Mouse (Mus musculus) heart, embryonic 13.5 days (tissue): ENCODE results near the gene Lrsam1. TPM values are rescaled to one million over a fixed set of nuclear protein-coding genes. Genes with fewer than 3 reads are reported as not detected.
"Not testable (repeated sequence)": the region's sequence is repeated elsewhere in the genome, so short reads cannot be mapped to it uniquely, and the experiment has no call there.

Source experiments
- ATAC-seq: fragments of 200-750 bp; cut with Nextera tagmentation; 2 replicates; pipeline ENCODE4 v1.8.0; 2017; ENCODE audit warnings: moderate TSS enrichment; ENCODE audit not compliant: insufficient number of reproducible peaks, low FRiP score, low TSS enrichment; ENCODE audit errors: extremely low read depth
- H3K27ac ChIP-seq: fragments of 300-500 bp; sonication (generic); replicated peaks from 2 replicates; pipeline ENCODE4 v1.5.1; 2015; ENCODE audit warnings: moderate library complexity, mild to moderate bottlenecking, inconsistent platforms
- H3K27me3 ChIP-seq: fragments of 300-500 bp; sonication (generic); replicated peaks from 2 replicates; pipeline ENCODE4 v1.6.1; 2015; ENCODE audit warnings: mild to moderate bottlenecking, inconsistent platforms
- H3K36me3 ChIP-seq: fragments of 300-500 bp; sonication (generic); 2 replicates; pipeline ENCODE4 v1.6.1; 2015; ENCODE audit warnings: mild to moderate bottlenecking, inconsistent platforms
- H3K4me1 ChIP-seq: fragments of 300-500 bp; sonication (generic); 2 replicates; pipeline ENCODE4 v1.6.1; 2015; ENCODE audit warnings: inconsistent platforms
- H3K4me2 ChIP-seq: fragments of 300-500 bp; sonication (generic); 2 replicates; pipeline ENCODE4 v1.6.1; 2015; ENCODE audit warnings: inconsistent platforms, mild to moderate bottlenecking, moderate library complexity
- H3K4me3 ChIP-seq: fragments of 300-500 bp; sonication (generic); 2 replicates; pipeline ENCODE4 v1.5.1; 2015; ENCODE audit warnings: moderate library complexity, mild to moderate bottlenecking, inconsistent platforms
- H3K9ac ChIP-seq: fragments of 300-500 bp; sonication (generic); 2 replicates; pipeline ENCODE4 v1.6.1; 2015; ENCODE audit warnings: inconsistent platforms, mild to moderate bottlenecking, moderate library complexity
- H3K9me3 ChIP-seq: fragments of 300-500 bp; sonication (generic); 2 replicates; pipeline ENCODE4 v1.6.1; 2016; ENCODE audit warnings: inconsistent platforms
- WGBS: fragments of 180-500 bp; shearing (Covaris S2); methylation state at CpG from one replicate; pipeline ENCODE4 v1.1.7; 2015; ENCODE audit warnings: mixed read lengths; 5-methylcytosine and 5-hydroxymethylcytosine counted together
- polyA plus RNA-seq: library from polyadenylated mRNA; unstranded; fragments of >200 nt; fragmentation: Nextera tagmentation; extraction: Ambion mirVana; gene quantifications from 2 replicates; pipeline ENCODE4 v1.2.1, GENCODE M21; 2015

The Lrsam1 gene
- 8.1 and 9.6 TPM in 2 replicates for polyA plus RNA-seq

DNA sequence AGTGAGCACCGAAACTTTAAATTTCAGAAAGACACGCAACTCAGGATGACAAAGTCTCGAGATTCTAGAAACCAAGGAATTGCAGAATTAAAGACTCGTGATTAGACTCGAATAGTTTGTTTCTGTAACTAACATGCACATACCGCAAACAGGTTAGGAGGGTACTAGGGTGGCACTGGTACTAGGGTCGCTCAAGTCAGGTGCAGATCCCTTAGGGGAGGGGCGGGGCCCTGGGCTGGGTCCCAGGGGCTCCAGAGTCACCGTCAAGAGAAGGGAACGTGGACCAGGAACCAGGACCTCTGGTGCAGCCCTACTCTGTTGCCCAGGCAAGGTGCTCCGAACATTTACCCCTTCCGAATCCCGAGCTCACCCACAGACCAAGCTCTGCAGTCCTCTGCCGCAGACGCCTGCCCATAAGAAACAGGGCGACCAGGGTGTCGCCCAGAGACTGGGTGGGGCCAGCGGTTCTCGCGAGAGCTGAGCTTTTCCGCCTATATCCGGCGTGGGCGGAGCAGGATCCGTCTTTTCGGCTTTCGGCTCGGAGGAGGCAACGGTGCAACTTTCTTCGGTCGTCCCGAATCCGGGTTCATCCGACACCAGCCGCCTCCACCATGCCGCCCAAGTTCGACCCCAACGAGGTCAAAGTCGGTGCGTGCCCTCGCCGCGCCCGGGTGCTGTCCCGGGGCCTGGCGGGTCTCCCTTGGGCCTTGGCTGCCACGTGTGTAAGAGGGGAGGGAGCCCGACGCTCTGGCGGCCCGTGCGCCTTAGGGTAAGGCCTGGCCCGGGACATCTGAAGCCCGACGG is at the start of gene Lrsam1, which contains the start of gene Rpl12:
Lrsam1 (minus strand) TSS at position 423 of the 804 bp plus-strand sequence.
Rpl12 (plus strand) TSS at position 368 of the 804 bp plus-strand sequence.
- H3K4me2 ChIP-seq = peak within 1 kb of the TSS; percentile 87
- peak; percentile 83 for ATAC-seq
- peak within 1 kb of the TSS; percentile 87 for H3K4me3 ChIP-seq
- no peaks in the 10 kb centered on the region for H3K9me3 ChIP-seq
- H3K27me3 ChIP-seq = no peaks in the 10 kb centered on the region
- 3% methylated on average over 55 of the region's 55 CpGs for WGBS
- peak within 1 kb of the TSS; percentile 98 for H3K9ac ChIP-seq
- H3K36me3 ChIP-seq = peaks cover 53% of the 10 kb centered on the region
- H3K27ac ChIP-seq = peak within 1 kb of the TSS; percentile 89
- peaks cover 47% of the 10 kb centered on the region for H3K4me1 ChIP-seq

DNA sequence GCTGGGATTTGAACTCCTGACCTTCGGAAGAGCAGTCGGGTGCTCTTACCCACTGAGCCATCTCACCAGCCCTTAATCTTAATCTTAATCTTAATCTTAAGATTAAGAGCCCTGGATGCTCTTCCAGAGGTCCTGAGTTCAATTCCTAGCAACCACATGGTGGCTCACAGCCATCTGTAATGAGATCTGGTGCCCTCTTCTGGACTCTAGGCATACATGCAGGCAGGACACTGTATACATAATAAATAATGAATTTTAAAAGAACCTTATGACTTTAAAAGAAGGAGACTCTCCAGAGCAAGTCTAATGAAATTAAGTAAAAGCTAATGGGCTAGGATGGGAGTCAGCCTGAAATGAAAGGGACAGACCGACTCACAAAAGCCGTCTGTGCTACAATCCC is 47.6 kb upstream of the Lrsam1 start:
- not testable (repeated sequence) for H3K9ac ChIP-seq, H3K4me1 ChIP-seq, H3K4me2 ChIP-seq, H3K27ac ChIP-seq, ATAC-seq, H3K9me3 ChIP-seq, H3K4me3 ChIP-seq, H3K27me3 ChIP-seq
- WGBS = 77% methylated on average over 4 of the region's 4 CpGs
- H3K36me3 ChIP-seq = peaks cover 19% of the 10 kb centered on the region

DNA sequence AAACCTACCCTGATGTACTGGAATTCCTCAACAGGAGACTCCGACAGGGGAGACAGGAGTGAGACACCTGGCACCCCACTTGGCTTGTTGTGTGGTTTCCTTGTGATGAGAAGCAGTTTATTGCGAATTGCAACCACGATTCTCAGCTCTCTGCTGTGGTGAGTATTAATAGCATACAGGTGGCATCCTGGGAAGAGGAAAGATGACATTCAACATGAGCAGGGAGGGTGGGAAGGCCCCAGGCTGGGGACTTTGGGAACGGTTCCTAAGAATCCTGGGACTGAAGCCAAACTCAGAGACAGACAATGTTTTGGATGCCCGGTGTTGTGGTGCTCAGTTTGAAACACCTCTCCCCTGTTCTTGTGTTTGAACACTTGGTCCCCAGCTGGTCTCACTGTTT is 43.6 kb upstream of the Lrsam1 start:
- H3K9me3 ChIP-seq = no peaks in the 10 kb centered on the region
- H3K27ac ChIP-seq = no peak overlapping the region
- 0 out of 2 replicates have a peak, but pooled peaks cover 4% of the 10 kb centered on the region for H3K4me1 ChIP-seq
- H3K9ac ChIP-seq = no peak overlapping the region
- H3K4me2 ChIP-seq = no peak overlapping the region
- H3K4me3 ChIP-seq = no peak overlapping the region
- no peaks in the 10 kb centered on the region for H3K27me3 ChIP-seq
- peaks cover 31% of the 10 kb centered on the region for H3K36me3 ChIP-seq
- ATAC-seq = no peak
- 64% methylated on average over 5 of the region's 5 CpGs for WGBS

DNA sequence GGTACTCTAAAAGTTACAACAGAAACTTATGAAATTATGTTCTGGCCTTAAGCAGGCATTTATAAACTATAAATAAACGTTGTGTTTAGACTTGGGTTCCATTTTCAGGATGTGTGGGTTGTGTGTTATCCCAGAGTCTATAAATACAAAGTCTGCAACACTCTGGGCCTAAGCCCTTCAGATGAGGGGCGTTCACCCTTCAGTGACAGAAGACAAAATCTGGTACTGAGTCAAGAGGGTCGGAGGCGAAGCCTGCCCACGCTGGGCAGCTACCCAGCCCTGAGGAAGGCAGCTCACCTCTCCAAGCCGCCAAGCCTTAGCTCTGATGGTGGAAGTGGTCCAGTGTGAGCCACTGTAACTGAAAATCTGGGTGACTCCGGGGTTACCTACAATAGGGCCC is 40.7 kb upstream of the Lrsam1 start:
- H3K4me1 ChIP-seq = 0 out of 2 replicates have a peak, but pooled peaks cover 4% of the 10 kb centered on the region
- WGBS = 72% methylated on average over 7 of the region's 7 CpGs
- no peaks in the 10 kb centered on the region for H3K9me3 ChIP-seq
- H3K36me3 ChIP-seq = peaks cover 31% of the 10 kb centered on the region
- no peak for ATAC-seq
- no peak overlapping the region for H3K27ac ChIP-seq
- no peak overlapping the region for H3K9ac ChIP-seq
- no peaks in the 10 kb centered on the region for H3K27me3 ChIP-seq
- no peak overlapping the region for H3K4me3 ChIP-seq
- no peak overlapping the region for H3K4me2 ChIP-seq

DNA sequence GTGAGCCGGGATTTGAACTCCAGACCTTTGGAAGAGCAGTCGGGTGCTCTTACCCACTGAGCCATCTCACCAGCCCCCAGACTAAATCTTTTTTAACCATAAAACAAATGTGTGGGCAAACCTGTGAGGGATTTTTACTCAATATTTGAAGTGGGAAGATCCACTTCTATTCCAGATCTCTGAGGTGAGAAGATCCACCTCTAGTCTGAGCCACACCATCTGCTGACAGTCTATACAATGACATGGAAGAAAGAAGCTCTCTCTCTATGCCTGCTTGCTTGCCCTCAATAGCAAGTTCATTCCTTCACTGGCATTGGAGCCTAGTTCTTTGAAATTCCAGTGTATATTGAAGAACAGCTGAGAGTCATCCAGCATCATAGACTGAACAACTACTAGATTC is 38.3 kb upstream of the Lrsam1 start:
- 78% methylated on average over 2 of the region's 2 CpGs for WGBS
- H3K27ac ChIP-seq = no peak overlapping the region
- no peak overlapping the region for H3K4me2 ChIP-seq
- H3K9me3 ChIP-seq = no peaks in the 10 kb centered on the region
- H3K4me1 ChIP-seq = 0 out of 2 replicates have a peak, but pooled peaks cover 1% of the 10 kb centered on the region
- no peak overlapping the region for H3K9ac ChIP-seq
- no peaks in the 10 kb centered on the region for H3K27me3 ChIP-seq
- ATAC-seq = no peak
- peaks cover 17% of the 10 kb centered on the region for H3K36me3 ChIP-seq
- no peak overlapping the region for H3K4me3 ChIP-seq

DNA sequence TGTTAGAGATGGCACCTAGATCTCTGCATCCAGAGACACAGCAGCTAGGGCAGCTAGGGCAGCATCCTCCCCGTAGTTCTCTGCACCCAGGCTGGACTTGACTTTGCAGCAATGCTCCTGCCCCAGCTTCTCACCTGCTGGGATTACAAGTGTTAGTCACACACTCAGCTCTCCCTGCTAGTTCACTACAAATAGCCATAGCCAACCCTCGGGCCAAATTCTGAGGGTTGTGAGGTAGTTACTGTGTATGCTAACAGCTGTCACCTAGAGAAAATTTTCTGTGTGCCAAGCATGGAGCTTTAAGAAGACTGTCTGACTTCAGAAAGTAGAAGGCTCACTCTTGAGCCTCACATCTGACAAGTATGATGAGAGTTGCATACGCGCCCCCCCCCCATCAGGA is 36.4 kb upstream of the Lrsam1 start:
- 77% methylated on average over 4 of the region's 4 CpGs for WGBS
- Histone ChIP-seq H3K4me1 (no peaks in the 10 kb centered on the region), H3K9me3 (no peaks in the 10 kb centered on the region), H3K4me2 (no peak overlapping the region), H3K27me3 (no peaks in the 10 kb centered on the region), H3K9ac (no peak overlapping the region), H3K4me3 (no peak overlapping the region), H3K27ac (no peak overlapping the region), H3K36me3 (peaks cover 8% of the 10 kb centered on the region)
- no peak for ATAC-seq

DNA sequence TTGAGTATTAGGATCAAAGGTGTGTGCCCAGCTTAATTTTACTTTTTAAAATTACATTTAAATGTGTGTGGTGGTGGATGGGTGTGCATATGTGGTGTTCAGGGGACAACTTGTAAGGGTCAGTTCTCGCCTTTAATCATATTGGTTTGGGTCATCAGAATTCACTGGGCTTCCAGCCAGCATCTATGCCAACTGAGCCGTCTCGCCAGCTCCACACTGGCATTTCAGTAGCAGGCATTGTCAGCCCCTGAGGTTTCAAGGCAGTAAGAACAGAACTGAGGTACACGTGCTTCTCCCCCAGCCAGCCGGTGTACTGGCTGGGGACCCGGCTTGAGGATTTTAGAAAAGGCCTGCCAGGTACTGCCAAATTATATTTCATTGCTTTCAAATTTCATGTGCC is 35.7 kb upstream of the Lrsam1 start:
- no peaks in the 10 kb centered on the region for H3K4me1 ChIP-seq
- H3K4me2 ChIP-seq = no peak overlapping the region
- peaks cover 2% of the 10 kb centered on the region for H3K36me3 ChIP-seq
- WGBS = 69% methylated on average over 6 of the region's 6 CpGs
- no peak for ATAC-seq
- H3K27me3 ChIP-seq = no peaks in the 10 kb centered on the region
- H3K27ac ChIP-seq = no peak overlapping the region
- no peak overlapping the region for H3K9ac ChIP-seq
- no peak overlapping the region for H3K4me3 ChIP-seq
- H3K9me3 ChIP-seq = no peaks in the 10 kb centered on the region

DNA sequence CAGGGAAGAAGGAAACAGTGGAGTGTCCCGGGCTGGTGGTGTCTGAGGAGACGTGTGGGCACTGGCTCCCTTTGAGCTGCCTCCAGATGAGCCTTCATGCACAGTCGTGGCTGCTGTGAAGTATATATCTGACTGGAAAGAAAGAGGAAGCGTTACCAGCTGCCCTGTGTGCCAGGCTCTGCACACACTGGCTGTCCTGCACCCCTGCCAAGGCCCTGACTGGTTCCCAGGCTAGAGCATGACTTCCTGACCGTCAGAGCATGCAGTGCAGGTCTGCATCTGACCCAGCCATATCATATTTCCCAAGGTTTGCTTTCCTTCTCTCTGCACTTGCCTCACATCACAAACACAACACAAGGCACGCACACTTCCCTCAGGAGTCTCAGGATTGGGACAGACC is 30.7 kb upstream of the Lrsam1 start:
- no peaks in the 10 kb centered on the region for H3K27me3 ChIP-seq
- WGBS = 77% methylated on average over 6 of the region's 6 CpGs
- peaks cover 13% of the 10 kb centered on the region; the same call in 1 of the 2 replicates for H3K36me3 ChIP-seq
- ATAC-seq = no peak
- no peak overlapping the region for H3K27ac ChIP-seq
- no peaks in the 10 kb centered on the region for H3K4me1 ChIP-seq
- no peak overlapping the region for H3K9ac ChIP-seq
- no peaks in the 10 kb centered on the region for H3K9me3 ChIP-seq
- H3K4me3 ChIP-seq = no peak overlapping the region
- no peak overlapping the region for H3K4me2 ChIP-seq

DNA sequence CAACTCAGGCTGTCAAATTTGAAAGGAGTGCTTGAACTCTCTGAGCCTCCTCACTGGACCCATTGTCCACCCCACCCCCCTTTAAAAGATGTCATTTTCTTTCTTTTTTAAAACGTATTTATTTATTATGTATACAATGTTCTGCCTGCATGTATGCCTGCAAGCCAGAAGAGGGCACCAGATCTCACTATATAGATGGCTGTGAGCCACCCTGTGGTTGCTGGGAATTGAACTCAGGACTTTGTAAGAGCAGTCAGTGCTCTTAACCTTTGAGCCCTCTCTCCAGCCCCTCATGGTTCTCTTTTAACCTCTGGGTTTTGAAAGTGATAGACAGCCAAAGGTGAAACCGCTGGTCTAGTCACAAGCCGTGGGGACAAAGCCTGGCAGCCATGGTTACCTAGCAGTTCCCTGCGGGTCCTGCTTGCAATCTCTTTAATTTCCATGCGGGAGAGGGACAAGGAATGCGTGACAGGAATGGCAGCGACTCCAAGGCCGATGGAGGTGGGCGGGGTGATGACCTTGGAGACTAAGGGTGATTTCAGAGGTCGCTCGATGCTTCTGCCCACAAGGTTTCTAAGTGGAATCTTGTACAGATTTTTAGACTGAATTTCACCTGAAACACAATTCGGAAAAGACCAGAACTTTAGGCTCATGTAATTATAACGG is 28.9 kb upstream of the Lrsam1 start:
- H3K4me1 ChIP-seq = no peaks in the 10 kb centered on the region
- no peaks in the 10 kb centered on the region for H3K27me3 ChIP-seq
- no peaks in the 10 kb centered on the region for H3K9me3 ChIP-seq
- H3K9ac ChIP-seq = no peak overlapping the region
- H3K4me2 ChIP-seq = no peak overlapping the region
- WGBS = 50% methylated on average over 13 of the region's 13 CpGs
- ATAC-seq = no peak
- H3K36me3 ChIP-seq = peaks cover 13% of the 10 kb centered on the region; the same call in 1 of the 2 replicates
- H3K4me3 ChIP-seq = no peak overlapping the region
- H3K27ac ChIP-seq = no peak overlapping the region

DNA sequence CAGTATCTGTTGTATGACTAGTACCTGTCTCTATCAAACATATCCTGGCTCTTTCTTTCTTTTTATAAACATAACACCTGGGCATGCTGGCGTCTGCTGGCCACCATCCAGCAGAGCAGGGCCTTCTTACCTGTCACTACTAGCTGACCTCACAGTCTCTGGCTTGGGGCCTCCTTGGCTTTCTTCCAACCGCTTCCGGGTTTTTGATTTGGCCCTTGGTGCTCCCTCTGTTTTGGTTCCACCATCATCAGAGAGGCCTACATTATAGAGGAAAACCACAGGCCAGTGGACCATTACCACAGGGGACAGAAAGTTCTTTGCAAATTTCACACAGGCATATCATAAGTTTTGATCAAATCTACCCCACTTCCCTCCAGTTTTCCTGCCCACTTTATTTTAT is 28.0 kb upstream of the Lrsam1 start:
- Histone ChIP-seq H3K4me1 (no peaks in the 10 kb centered on the region), H3K9me3 (no peaks in the 10 kb centered on the region), H3K27ac (no peak overlapping the region), H3K27me3 (no peaks in the 10 kb centered on the region), H3K36me3 (peaks cover 13% of the 10 kb centered on the region; the same call in 1 of the 2 replicates), H3K9ac (no peak overlapping the region), H3K4me3 (no peak overlapping the region), H3K4me2 (no peak overlapping the region)
- 56% methylated on average over 3 of the region's 3 CpGs for WGBS
- no peak for ATAC-seq

DNA sequence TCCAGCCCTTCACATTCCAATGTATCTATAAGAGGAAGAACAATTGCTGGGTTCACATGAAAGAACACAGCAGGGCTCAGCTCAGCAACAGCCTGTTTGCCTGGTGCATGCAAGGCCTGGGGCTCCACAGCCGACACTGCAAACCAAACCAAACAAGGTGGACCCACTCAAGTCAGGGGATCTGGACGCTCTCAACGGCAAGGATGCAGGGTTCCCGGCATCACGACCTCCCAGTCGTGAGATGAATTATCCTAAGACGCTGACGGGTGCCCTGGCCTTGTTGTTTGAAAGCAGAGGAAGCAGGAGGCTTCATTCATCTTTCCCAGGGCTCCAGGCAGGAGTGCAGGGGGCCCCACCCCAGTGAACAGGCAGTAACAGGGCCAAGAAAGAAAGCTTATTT is 24.4 kb upstream of the Lrsam1 start:
- 75% methylated on average over 8 of the region's 8 CpGs for WGBS
- no peak for ATAC-seq

More for the DNA sequence above, 24.4 kb upstream of the Lrsam1 start:
- peaks cover 14% of the 10 kb centered on the region for H3K4me1 ChIP-seq
- no peak overlapping the region for H3K27ac ChIP-seq
- H3K9ac ChIP-seq = no peak overlapping the region
- no peaks in the 10 kb centered on the region for H3K27me3 ChIP-seq
- H3K4me3 ChIP-seq = no peak overlapping the region
- H3K4me2 ChIP-seq = no peak overlapping the region
- H3K36me3 ChIP-seq = 0 out of 2 replicates have a peak, but pooled peaks cover 3% of the 10 kb centered on the region
- H3K9me3 ChIP-seq = no peaks in the 10 kb centered on the region
